Mouse (Mus musculus) spleen, postnatal 4 days (tissue): Measurements from ENCODE around the gene Fancc.
"Not testable (repeated sequence)": the region's sequence is repeated elsewhere in the genome, so short reads cannot be mapped to it uniquely, and the experiment has no call there.

Experiments
- DNase-seq, 2 experiments: peaks; one replicate each; pipeline ENCODE4 v3.0.0; 2022; ENCODE audit warnings: low spot score in 2 of 2

The Fancc gene

GRCm38 (mm10) chr13:63353312-63353711, 143.8 kb downstream of the Fancc start:
- not testable (repeated sequence) for DNase-seq

- no peak for DNase-seq
Observed at GRCm38 (mm10) chr13:63350076-63350475, 147.0 kb downstream of the Fancc start.

GRCm38 (mm10) chr13:63347639-63348038, 149.4 kb downstream of the Fancc start:
- DNase-seq = no peak

GRCm38 (mm10) chr13:63345476-63346225, 151.4 kb downstream of the Fancc start:
- no peak for DNase-seq

- DNase-seq = no peak
Observed at GRCm38 (mm10) chr13:63344481-63344880, 152.6 kb downstream of the Fancc start.

GRCm38 (mm10) chr13:63342781-63343180, 154.3 kb downstream of the Fancc start:
- no peak for DNase-seq

- no peak for DNase-seq
Observed at GRCm38 (mm10) chr13:63339946-63340345, 157.1 kb downstream of the Fancc start.

- no peak for DNase-seq
Observed at GRCm38 (mm10) chr13:63337239-63337960, 159.7 kb downstream of the Fancc start.

GRCm38 (mm10) chr13:63336335-63336734, 160.7 kb downstream of the Fancc start:
- DNase-seq = no peak

GRCm38 (mm10) chr13:63335421-63336134, 161.5 kb downstream of the Fancc start:
- peak in 1 of 2 experiments; percentile 27 for DNase-seq

- DNase-seq = peak; percentile 45 to 71
Observed at GRCm38 (mm10) chr13:63332576-63333300, 164.3 kb downstream of the Fancc start.

GRCm38 (mm10) chr13:63331379-63331778, 165.7 kb downstream of the Fancc start:
- peak in 1 of 2 experiments; percentile 33 for DNase-seq

- DNase-seq = no peak
Observed at GRCm38 (mm10) chr13:63330236-63330860, 166.7 kb downstream of the Fancc start.

GRCm38 (mm10) chr13:63326015-63326414, 171.1 kb downstream of the Fancc start:
- DNase-seq = no peak

- DNase-seq = no peak
Observed at GRCm38 (mm10) chr13:63324978-63325848, 171.9 kb downstream of the Fancc start.

GRCm38 (mm10) chr13:63324311-63324710, 172.8 kb downstream of the Fancc start:
- DNase-seq = no peak

- no peak for DNase-seq
Observed at GRCm38 (mm10) chr13:63323286-63324075, 173.6 kb downstream of the Fancc start.

GRCm38 (mm10) chr13:63322756-63323155, 174.3 kb downstream of the Fancc start:
- DNase-seq = no peak

- DNase-seq = no peak
Observed at GRCm38 (mm10) chr13:63321689-63322088, 175.4 kb downstream of the Fancc start.
